Mouse (Mus musculus) bone marrow, adult 2 months (tissue): ENCODE measurements around the gene Hic1.

Experiments
- CTCF ChIP-seq: fragments of 200-500 bp; IDR thresholded peaks from 2 replicates; pipeline ENCODE4 v1.5.1; 2011; ENCODE audit warnings: low read length, control low read depth; ENCODE audit not compliant: control insufficient read depth, insufficient read depth
- POLR2A ChIP-seq: fragments of 200-500 bp; IDR thresholded peaks from 2 replicates; pipeline ENCODE4 v1.6.1; 2011; ENCODE audit warnings: low read depth, mild to moderate bottlenecking, control low read depth, low read length, borderline replicate concordance; ENCODE audit not compliant: control insufficient read depth

DNA sequence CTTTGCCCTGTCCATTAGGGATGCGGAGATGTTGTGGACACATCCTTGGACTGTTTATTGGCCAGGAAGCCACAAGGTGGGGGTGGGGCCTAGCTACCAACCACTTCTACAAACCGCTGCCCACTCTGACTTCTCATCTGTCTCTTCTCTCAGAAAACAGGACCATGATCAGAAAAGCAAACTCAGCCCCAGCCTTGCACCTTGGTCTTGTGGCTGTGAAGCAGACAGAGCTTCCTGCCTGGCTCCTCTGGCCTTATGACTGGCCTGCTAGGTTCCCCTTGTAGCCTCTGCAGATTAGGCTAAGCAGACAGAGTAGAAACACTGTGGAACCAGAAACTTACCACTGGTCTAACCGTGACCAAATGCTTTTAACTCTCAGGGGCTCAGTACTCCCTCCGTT is 40.0 kb upstream of the Hic1 start:
- no peak for TF ChIP-seq CTCF
- TF ChIP-seq POLR2A, result no peak
